Mouse (Mus musculus) lung, embryonic 15.5 days (tissue): ENCODE results near the gene Csmd2. TPM values are rescaled to one million over a fixed set of nuclear protein-coding genes. Genes with fewer than 3 reads are reported as not detected.
"Not testable (repeated sequence)": the region's sequence is repeated elsewhere in the genome, so short reads cannot be mapped to it uniquely, and the experiment has no call there.

Experiments used
- ATAC-seq: fragments of 200-750 bp; cut with Nextera tagmentation; 2 replicates; pipeline ENCODE4 v1.8.0; 2017; ENCODE audit warnings: moderate number of reproducible peaks, borderline replicate concordance; ENCODE audit not compliant: low FRiP score, low TSS enrichment; ENCODE audit errors: extremely low read depth
- H3K27ac ChIP-seq: fragments of 300-500 bp; sonication (generic); 2 replicates; pipeline ENCODE4 v1.5.1; 2015; ENCODE audit warnings: moderate library complexity, mild to moderate bottlenecking, inconsistent platforms
- H3K27me3 ChIP-seq: fragments of 300-500 bp; sonication (generic); 2 replicates; pipeline ENCODE4 v1.6.1; 2015; ENCODE audit warnings: inconsistent platforms
- H3K36me3 ChIP-seq: fragments of 300-500 bp; sonication (generic); 2 replicates; pipeline ENCODE4 v1.6.1; 2015; ENCODE audit warnings: inconsistent platforms
- H3K4me1 ChIP-seq: fragments of 300-500 bp; sonication (generic); 2 replicates; pipeline ENCODE4 v1.6.1; 2015; ENCODE audit warnings: inconsistent platforms
- H3K4me2 ChIP-seq: fragments of 300-500 bp; sonication (generic); 2 replicates; pipeline ENCODE4 v1.6.1; 2015; ENCODE audit warnings: inconsistent platforms, mild to moderate bottlenecking, moderate library complexity
- H3K4me3 ChIP-seq: fragments of 300-500 bp; sonication (generic); 2 replicates; pipeline ENCODE4 v1.5.1; 2015; ENCODE audit warnings: mild to moderate bottlenecking, inconsistent platforms
- H3K9ac ChIP-seq: fragments of 300-500 bp; sonication (generic); 2 replicates; pipeline ENCODE4 v1.6.1; 2015; ENCODE audit warnings: inconsistent platforms
- H3K9me3 ChIP-seq: fragments of 300-500 bp; sonication (generic); 2 replicates; pipeline ENCODE4 v1.6.1; 2016; ENCODE audit warnings: inconsistent platforms
- WGBS: fragments of 180-500 bp; shearing (Covaris S2); methylation state at CpG from one replicate; pipeline ENCODE4 v1.1.7; 2015; 5-methylcytosine and 5-hydroxymethylcytosine counted together
- polyA plus RNA-seq: library from polyadenylated mRNA; unstranded; fragments of >200 nt; fragmentation: Nextera tagmentation; extraction: Ambion mirVana; gene quantifications from 2 replicates; pipeline ENCODE4 v1.2.1, GENCODE M21; 2015

Gene Csmd2
- polyA plus RNA-seq, 1 experiment from 2014 or later: 0.21 TPM

DNA sequence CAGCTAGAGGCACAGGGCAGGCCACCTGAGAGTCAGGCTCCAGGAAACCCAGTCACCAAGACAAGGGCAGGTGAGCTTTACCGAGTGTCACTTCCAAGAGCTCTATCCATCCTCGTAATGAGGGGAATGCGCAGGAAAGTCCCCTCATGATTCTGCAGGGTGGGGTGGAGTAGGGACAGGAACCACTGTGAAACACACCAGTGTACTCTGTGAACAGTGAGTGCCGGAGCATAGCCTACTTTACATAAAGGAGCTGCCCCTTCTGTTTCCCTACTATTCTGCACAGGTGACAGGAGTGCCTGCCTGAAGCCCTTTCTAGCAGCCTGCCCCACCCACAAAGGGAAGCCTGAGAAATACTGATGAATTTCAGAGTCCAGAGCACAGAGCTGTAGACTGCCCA, 605.6 kb downstream of the Csmd2 start:
- Histone ChIP-seq H3K27me3 (no peaks in the 10 kb centered on the region), H3K36me3 (peaks cover 17% of the 10 kb centered on the region), H3K4me1 (no peaks in the 10 kb centered on the region), H3K27ac (no peak overlapping the region), H3K4me2 (no peak overlapping the region), H3K4me3 (no peak overlapping the region), H3K9ac (no peak overlapping the region), H3K9me3 (no peaks in the 10 kb centered on the region)
- 89% methylated on average over 4 of the region's 4 CpGs for WGBS
- ATAC-seq: no peak

DNA sequence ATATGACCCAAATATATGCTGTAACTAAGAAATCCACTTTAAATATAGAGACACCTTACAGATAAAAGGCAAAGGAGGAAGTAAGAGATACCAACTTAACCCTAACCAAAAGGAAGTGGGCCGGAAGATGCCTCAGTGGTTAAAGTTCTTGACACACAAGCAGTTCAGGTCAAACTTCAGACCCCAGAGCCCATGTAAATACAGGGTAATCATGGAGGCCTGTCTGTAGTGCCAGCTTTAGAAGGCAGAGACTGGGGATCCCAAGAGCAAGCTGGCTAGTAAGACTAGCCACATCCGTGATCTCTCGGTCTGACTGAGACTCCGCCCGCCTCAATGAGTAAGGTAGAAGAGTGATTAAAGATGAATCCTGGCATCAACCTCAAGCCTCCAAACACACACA, 606.4 kb downstream of the Csmd2 start:
- Histone ChIP-seq H3K4me1 (no peaks in the 10 kb centered on the region), H3K9me3 (no peaks in the 10 kb centered on the region), H3K36me3 (peaks cover 10% of the 10 kb centered on the region; the same call in 1 of the 2 replicates), H3K4me3 (no peak overlapping the region), H3K27me3 (no peaks in the 10 kb centered on the region), H3K9ac (no peak overlapping the region), H3K27ac (no peak overlapping the region), H3K4me2 (no peak overlapping the region)
- 79% methylated on average over 5 of the region's 5 CpGs for WGBS
- ATAC-seq: no peak

DNA sequence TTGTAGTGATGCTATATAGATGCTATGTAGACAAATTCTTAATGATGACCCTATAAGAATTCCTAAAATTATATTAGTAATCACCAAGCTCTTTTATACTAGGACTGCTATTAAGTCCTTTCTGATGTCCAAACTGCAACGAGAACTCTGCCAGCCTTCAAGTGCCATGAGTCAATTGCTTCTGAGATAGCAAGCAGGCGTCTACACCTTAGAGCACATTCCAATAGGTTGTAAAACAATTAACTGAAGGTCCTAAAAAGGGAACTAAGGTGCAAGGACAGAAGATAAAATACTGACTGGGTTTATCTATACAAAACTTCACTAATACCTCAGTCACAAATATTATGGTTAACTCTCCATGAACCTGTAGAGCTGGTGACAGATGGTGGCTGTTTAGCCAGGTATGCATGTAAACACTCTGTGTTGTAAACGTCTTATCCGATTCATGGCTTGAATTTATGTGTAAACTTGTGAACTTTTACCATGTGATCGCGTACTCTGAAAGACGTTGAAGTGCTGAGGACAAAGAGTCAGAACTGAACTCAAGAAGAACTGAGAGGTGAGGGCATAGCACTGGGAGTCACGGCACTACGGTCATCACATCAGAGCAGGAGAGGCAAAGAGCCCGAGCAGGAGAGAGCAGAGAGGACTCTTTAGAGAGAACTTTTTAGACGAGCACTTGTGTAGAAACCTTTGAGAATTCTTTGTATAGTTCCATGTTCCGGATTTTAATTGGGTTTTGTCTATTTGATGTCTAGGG, 610.3 kb downstream of the Csmd2 start:
- no peak for ATAC-seq
- no peak overlapping the region for H3K27ac ChIP-seq
- H3K4me1 ChIP-seq: no peaks in the 10 kb centered on the region
- no peaks in the 10 kb centered on the region for H3K9me3 ChIP-seq
- 70% methylated on average over 12 of the region's 12 CpGs for WGBS
- H3K36me3 ChIP-seq: peaks cover 13% of the 10 kb centered on the region; the same call in 1 of the 2 replicates
- H3K4me2 ChIP-seq: no peak overlapping the region
- no peak overlapping the region for H3K4me3 ChIP-seq
- no peak overlapping the region for H3K9ac ChIP-seq
- no peaks in the 10 kb centered on the region for H3K27me3 ChIP-seq

DNA sequence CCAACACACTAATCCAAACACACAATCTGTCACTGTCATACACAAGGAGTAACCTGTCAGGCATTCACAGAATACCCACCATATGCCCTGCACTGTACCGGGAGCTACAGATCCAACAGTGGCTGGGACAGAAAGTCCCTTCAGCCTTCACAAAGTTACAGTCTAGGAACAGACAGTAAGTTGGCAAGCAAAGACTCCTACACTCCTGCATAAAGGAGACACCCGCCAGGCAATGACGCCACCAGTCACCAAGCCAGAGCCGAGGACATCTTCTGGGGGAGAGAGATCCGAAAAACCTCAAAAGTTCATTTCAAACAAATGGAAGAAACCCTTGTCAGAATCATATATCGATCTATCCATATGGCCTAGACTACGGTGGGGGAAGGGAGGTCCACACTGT, 618.9 kb downstream of the Csmd2 start:
- Histone ChIP-seq H3K27ac (no peak overlapping the region), H3K36me3 (0 out of 2 replicates have a peak, but pooled peaks cover 12% of the 10 kb centered on the region), H3K4me1 (peaks cover 13% of the 10 kb centered on the region), H3K9ac (no peak overlapping the region), H3K27me3 (no peaks in the 10 kb centered on the region), H3K4me2 (no peak overlapping the region), H3K4me3 (no peak overlapping the region), H3K9me3 (no peaks in the 10 kb centered on the region)
- no peak for ATAC-seq
- 90% methylated on average over 7 of the region's 7 CpGs for WGBS

DNA sequence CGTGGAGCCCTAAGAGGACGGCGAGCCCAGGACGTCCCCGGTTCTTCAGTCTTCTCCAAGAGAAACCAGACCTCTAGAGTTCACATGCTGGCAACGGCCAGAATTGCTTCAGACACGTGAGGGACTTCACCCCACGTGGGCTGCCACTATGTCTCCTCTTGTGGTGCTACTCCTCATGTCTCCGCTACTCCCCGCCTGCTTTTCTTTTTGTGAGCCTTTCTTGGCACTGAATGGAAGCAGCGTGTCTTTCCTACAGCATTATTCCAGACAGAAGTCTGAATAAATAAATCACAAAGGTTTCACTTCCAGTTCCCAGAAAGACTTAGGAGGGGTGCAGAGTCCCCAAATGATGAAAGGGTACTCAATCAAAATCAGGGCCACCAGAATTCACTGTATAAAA, 620.0 kb downstream of the Csmd2 start:
- no peak overlapping the region for H3K4me2 ChIP-seq
- no peak overlapping the region for H3K9ac ChIP-seq
- peaks cover 13% of the 10 kb centered on the region for H3K4me1 ChIP-seq
- no peak overlapping the region for H3K4me3 ChIP-seq
- H3K27me3 ChIP-seq: no peaks in the 10 kb centered on the region
- 0 out of 2 replicates have a peak, but pooled peaks cover 8% of the 10 kb centered on the region for H3K36me3 ChIP-seq
- no peak for ATAC-seq
- no peak overlapping the region for H3K27ac ChIP-seq
- H3K9me3 ChIP-seq: no peaks in the 10 kb centered on the region
- WGBS: 73% methylated on average over 11 of the region's 11 CpGs

GRCm38 (mm10) chr4:128609276-128609924, 621.7 kb downstream of the Csmd2 start:
- Histone ChIP-seq H3K9me3 (no peaks in the 10 kb centered on the region), H3K36me3 (no peaks in the 10 kb centered on the region), H3K27me3 (no peaks in the 10 kb centered on the region), H3K9ac (peak overlapping the region; percentile 64), H3K4me3 (peak overlapping the region; percentile 72), H3K4me1 (peaks cover 13% of the 10 kb centered on the region), H3K4me2 (peak overlapping the region; percentile 79), H3K27ac (peak overlapping the region; percentile 43; the same call in 1 of the 2 replicates)
- 6% methylated on average over 25 of the region's 27 CpGs for WGBS
- ATAC-seq: no peak; the same call in 1 of the 2 replicates

DNA sequence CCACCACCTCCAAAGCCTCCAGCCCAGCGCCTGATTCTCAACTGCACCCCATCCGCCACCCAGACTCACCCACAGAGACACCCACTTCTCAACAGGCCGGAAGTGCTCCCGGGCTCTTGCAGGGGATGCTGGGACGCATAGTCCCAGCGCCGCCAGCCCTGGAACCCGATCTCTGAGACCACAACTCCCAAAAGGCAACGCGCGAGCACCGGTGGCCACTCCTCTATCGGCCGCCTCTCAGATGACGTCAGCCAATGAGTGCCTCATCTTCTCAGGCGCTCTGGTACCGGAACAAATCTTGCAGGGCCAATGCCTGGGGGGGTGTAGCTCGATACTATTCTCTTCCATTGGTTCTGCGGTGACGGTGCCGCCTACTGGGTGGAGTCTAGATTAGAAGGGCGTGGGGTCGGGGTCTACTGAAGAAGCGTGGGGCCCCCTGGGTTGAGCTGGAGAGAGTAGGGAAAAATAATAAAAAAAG, 622.3 kb downstream of the Csmd2 start, which contains the start of gene Zscan20:
Gene Zscan20, minus strand, starts transcription at position 174 of the 478 bp plus-strand sequence.
- peak; percentile 96 for ATAC-seq
- 0% methylated on average over 24 of the region's 24 CpGs for WGBS
- Histone ChIP-seq H3K4me2 (peak within 1 kb of the TSS; percentile 79), H3K4me1 (peaks cover 13% of the 10 kb centered on the region), H3K9ac (peak within 1 kb of the TSS; percentile 64), H3K4me3 (peak within 1 kb of the TSS; percentile 72), H3K36me3 (no peaks in the 10 kb centered on the region), H3K9me3 (no peaks in the 10 kb centered on the region), H3K27ac (peak within 1 kb of the TSS; percentile 43), H3K27me3 (no peaks in the 10 kb centered on the region)

DNA sequence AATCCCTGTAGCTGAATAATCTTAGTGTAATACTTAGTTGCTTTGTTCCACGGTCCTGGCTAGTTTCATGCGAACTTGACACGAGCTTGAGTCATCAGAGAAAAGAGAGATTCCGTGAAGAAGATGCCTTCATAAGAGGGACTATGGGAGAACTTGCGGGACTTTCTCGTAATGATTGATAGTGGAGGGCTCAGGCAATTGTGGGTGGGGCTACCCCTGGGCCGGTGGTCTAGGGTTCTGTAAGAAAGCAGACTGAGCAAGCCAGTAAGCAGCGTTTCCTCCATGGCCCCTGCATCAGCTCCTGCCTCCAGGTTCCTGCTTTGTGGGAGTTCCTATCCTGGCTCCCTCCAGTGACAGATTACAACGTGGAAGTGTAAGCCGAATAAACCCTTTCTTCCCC, 623.0 kb downstream of the Csmd2 start:
- Histone ChIP-seq H3K36me3 (no peaks in the 10 kb centered on the region), H3K27me3 (no peaks in the 10 kb centered on the region), H3K4me1 (peaks cover 13% of the 10 kb centered on the region), H3K27ac (0 out of 2 replicates have a peak overlapping the region, but pooled peaks have one; percentile 15), H3K9ac (no peak overlapping the region), H3K4me2 (peak overlapping the region; percentile 79), H3K4me3 (no peak overlapping the region; the same call in 1 of the 2 replicates), H3K9me3 (no peaks in the 10 kb centered on the region)
- WGBS: 17% methylated on average over 10 of the region's 10 CpGs
- no peak for ATAC-seq

DNA sequence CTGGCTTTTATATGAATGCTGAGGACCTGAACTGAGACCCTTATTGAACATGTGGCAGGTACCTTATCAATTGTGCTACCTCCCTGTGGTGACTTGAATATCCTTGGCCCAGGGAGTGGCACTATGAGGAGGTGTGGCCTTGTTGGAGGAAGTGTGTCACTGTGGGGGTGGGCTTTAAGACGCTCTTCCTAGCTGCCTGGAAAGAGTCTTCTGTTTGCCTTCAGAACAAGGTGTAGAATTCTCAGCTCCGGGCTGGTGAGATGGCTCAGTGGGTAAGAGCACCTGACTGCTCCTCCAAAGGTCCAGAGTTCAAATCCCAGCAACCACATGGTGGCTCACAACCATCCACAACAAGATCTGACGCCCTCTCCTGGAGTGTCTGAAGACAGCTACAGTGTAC, 624.1 kb downstream of the Csmd2 start:
- not testable (repeated sequence) for H3K27me3 ChIP-seq, H3K9me3 ChIP-seq, ATAC-seq, H3K4me2 ChIP-seq, H3K27ac ChIP-seq, H3K9ac ChIP-seq, H3K36me3 ChIP-seq, H3K4me3 ChIP-seq
- peaks cover 13% of the 10 kb centered on the region for H3K4me1 ChIP-seq
- WGBS: 69% methylated on average over 3 of the region's 3 CpGs

DNA sequence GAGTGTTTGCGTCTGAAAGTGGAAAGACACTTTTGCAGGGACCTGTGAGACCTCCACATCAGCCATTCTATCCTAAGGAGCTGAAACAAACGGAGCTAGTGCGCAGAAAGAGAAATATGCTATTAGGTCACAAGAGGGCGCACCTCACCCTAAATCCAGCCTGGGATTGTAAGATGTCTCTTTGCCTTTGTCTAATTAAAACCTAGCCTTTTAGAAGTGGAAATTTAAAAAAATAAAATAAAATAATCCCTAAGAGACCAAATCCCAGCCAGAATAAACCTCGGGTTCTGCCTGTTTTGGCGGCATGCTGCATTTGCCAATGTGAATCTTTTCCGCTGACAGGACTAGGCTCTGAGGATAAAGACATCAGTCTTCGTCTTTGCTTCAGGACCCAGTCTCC, 625.7 kb downstream of the Csmd2 start:
- Histone ChIP-seq H3K4me1 (peaks cover 27% of the 10 kb centered on the region), H3K9me3 (no peaks in the 10 kb centered on the region), H3K27me3 (no peaks in the 10 kb centered on the region), H3K4me2 (no peak overlapping the region), H3K27ac (no peak overlapping the region), H3K9ac (no peak overlapping the region), H3K36me3 (no peaks in the 10 kb centered on the region), H3K4me3 (no peak overlapping the region)
- no peak for ATAC-seq
- WGBS: 16% methylated on average over 8 of the region's 8 CpGs

DNA sequence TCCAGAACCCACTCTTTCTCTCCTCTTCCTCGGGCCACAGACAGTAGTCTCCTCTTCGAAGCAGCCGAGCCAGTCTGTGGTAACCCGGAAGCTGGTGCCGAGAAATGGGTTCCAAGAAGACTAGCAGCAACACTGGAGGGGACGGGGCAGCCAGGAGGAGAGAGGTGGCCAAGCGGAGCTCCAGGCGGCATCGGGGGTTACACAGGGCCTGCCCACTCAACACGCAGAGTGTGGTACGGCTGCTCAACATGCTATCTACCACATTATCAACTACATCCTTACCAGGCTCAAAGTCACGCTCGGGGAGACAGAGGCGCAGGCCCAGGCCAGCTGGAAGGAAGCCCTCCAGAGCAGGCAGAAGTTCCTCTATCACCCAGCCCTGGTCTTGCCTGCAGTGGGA, 628.1 kb downstream of the Csmd2 start:
- Histone ChIP-seq H3K9me3 (no peaks in the 10 kb centered on the region), H3K4me1 (peaks cover 26% of the 10 kb centered on the region), H3K27me3 (no peaks in the 10 kb centered on the region), H3K4me3 (no peak overlapping the region), H3K9ac (no peak overlapping the region), H3K27ac (no peak overlapping the region), H3K36me3 (no peaks in the 10 kb centered on the region), H3K4me2 (no peak overlapping the region)
- ATAC-seq: no peak
- 84% methylated on average over 14 of the region's 14 CpGs for whole genome bisulfite sequencing
